Mouse (Mus musculus): ENCODE data around the gene Rabl6.

Gene Rabl6

GRCm38 (mm10) chr2:25616398-25616797, 8.1 kb upstream of the Rabl6 start:
- CTCF ChIA-PET: interaction anchor here in 2 of 4 experiments (0.9 to 1.8 kb wide), 8 partner anchors 8 to 78 kb away, joined by 3 to 9 read pairs (median 3); partner anchors contain the start of genes Ajm1 (in 1 of the 2) and Edf1 (in 1 of the 2)

GRCm38 (mm10) chr2:25608671-25609070, 350 bp upstream of the Rabl6 start:
- POLR2A ChIA-PET: interaction anchor here (0.7 to 4.1 kb wide), 23 partner anchors 9 to 100 kb away, joined by 3 to 25 read pairs (median 3); partner anchors contain the start of genes Phpt1 (in 3 of the 4), Ajm1 (in 2 of the 4), Mamdc4 (in 2 of the 4) and Tmem141 (in 2 of the 4)
- CTCF ChIA-PET: interaction anchor here in 2 of 4 experiments (0.7 to 1.3 kb wide), 3 partner anchors 9 to 28 kb away, joined by 3 to 5 read pairs (median 3); partner anchors contain the start of genes Ajm1 (in 2 of the 2) and Ccdc183 (in 1 of the 2)

More at GRCm38 (mm10) chr2:25616398-25616797, 8.1 kb upstream of the Rabl6 start:
- POLR2A ChIA-PET: interaction anchor here in 2 of 4 experiments (0.6 to 1.0 kb wide), 5 partner anchors 9 to 244 kb away, joined by 3 to 4 read pairs (median 3); partner anchors contain the start of genes Edf1 (in 1 of the 2) and Sapcd2 (in 1 of the 2)

DNA sequence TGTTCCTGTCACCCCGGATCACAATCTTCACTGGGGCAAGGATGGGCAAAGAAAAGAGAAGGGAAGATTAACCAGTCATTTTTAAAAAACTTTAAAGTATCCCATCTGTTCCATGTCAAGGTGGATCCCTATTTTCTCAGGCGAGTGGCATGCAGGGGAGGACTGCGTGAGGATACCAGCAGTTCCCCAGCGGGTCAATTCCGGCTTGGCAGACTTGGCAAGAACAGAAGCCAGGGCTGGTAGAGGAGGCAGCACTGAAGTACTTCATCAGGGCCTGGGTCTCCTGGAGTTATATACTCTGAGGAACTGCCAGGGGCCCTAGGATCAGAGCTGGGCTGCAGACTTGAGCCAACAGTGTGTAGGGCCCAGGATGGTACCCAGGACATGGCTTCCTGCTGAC, 5.8 kb downstream of the Rabl6 start:
- POLR2A ChIA-PET: interaction anchor here in 2 of 4 experiments (0.7 to 1.4 kb wide), 4 partner anchors 9 to 27 kb away, joined by 3 to 4 read pairs (median 3); partner anchors contain the start of gene Phpt1 (in 1 of the 2)
- CTCF ChIA-PET: interaction anchor here in 2 of 4 experiments (0.8 to 1.2 kb wide), 3 partner anchors 10 to 21 kb away, joined by 3 to 4 read pairs (median 3); partner anchors contain the start of gene Ajm1 (in 2 of the 2)

GRCm38 (mm10) chr2:25600037-25600436, 8.3 kb downstream of the Rabl6 start:
- ChIA-PET POLR2A (interaction anchor here in 2 of 4 experiments (1.1 to 1.5 kb wide), 3 partner anchors 8 to 13 kb away, joined by 3 to 4 read pairs (median 3); partner anchors contain the start of gene Rabl6 (in 1 of the 2)), CTCF (no interaction called here)

- ChIA-PET POLR2A (interaction anchor here in 2 of 4 experiments (0.9 to 1.4 kb wide), 5 partner anchors 8 to 17 kb away, joined by 3 to 4 read pairs (median 4); partner anchors contain the start of genes Ajm1 (in 1 of the 2) and Rabl6 (in 1 of the 2)), CTCF (no interaction called here)
These were observed 9.6 kb downstream of the Rabl6 start for GRCm38 (mm10) chr2:25598749-25599148.

DNA sequence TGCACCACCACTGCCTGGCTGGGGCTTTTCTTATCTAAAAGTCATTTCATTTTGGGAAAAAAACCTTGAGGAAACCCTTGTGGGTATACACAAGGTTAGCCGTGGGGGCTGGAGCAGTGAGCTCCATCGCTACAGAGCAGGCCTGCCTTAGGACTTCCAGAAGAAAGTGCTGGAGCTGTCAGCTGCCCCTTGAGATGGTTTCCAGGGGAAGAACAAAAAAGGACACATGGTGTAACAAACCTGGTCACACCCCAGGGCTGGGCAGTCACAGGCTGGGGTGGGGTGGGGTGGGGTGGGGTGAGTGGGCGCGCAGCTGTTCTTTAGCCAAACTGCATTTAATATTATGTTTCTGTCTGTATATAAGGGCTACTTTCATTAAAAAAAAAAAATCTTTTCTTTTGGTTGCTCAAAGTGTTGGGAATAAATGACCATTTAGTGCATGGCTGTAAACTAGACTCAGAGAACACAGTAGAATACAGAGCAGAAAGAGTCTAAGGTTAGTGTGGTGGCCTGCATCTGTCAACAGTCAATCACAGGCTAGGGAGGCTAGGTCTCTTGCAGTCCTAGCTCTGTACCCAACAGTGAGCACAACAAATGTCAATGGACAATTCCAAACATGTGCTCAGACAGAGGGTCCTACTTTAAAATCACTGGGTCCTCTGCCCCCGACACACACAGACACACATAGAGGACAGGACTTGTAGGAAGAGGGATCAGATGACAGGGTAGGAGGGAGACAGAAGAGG, 11.4 kb downstream of the Rabl6 start:
- CTCF ChIA-PET: interaction anchor here in 2 of 4 experiments (0.9 to 7.6 kb wide), 3 partner anchors 14 to 15 kb away, joined by 3 to 64 read pairs (median 3); partner anchors contain the start of gene Ajm1 (in 2 of the 2)
- POLR2A ChIA-PET: interaction anchor here in 1 of 4 experiments (0.5 to 1.5 kb wide), 3 partner anchors 9 to 50 kb away, joined by 3 to 6 read pairs (median 4); partner anchors contain the start of genes Ajm1 and Traf2

- CTCF ChIA-PET: interaction anchor here (0.5 to 7.6 kb wide), 16 partner anchors 9 to 201 kb away, joined by 3 to 64 read pairs (median 6); partner anchors contain the start of genes Ajm1 (in 4 of the 4), Entpd2 (in 1 of the 4), Mamdc4 (in 1 of the 4) and Phpt1 (in 1 of the 4)
- POLR2A ChIA-PET: interaction anchor here in 2 of 4 experiments (0.7 to 6.1 kb wide), 9 partner anchors 9 to 34 kb away, joined by 3 to 48 read pairs (median 4); partner anchors contain the start of genes Ajm1 (in 2 of the 2), Rabl6 (in 2 of the 2) and Edf1 (in 1 of the 2)
These were observed 16.5 kb downstream of the Rabl6 start for GRCm38 (mm10) chr2:25591863-25592262.

GRCm38 (mm10) chr2:25588227-25588907, 20.0 kb downstream of the Rabl6 start:
- POLR2A ChIA-PET: interaction anchor here in 3 of 4 experiments (0.5 to 2.8 kb wide), 11 partner anchors 9 to 668 kb away, joined by 3 to 11 read pairs (median 3); partner anchors contain the start of genes Mamdc4 (in 1 of the 3) and Traf2 (in 1 of the 3)
- CTCF ChIA-PET: interaction anchor here in 2 of 4 experiments (0.5 to 1.1 kb wide), 4 partner anchors 9 to 106 kb away, joined by 3 to 4 read pairs (median 4); partner anchors contain the start of genes Mamdc4 (in 2 of the 2) and Phpt1 (in 1 of the 2)

- CTCF ChIA-PET: interaction anchor here in 2 of 4 experiments (0.6 kb wide), 2 partner anchors 13 to 160 kb away, joined by 3 read pairs; no protein-coding TSS in a partner anchor
- POLR2A ChIA-PET: interaction anchor here in 2 of 4 experiments (0.8 to 2.8 kb wide), 9 partner anchors 8 to 46 kb away, joined by 3 to 11 read pairs (median 3); partner anchors contain the start of genes Edf1 (in 1 of the 2), Mamdc4 (in 1 of the 2) and Traf2 (in 1 of the 2)
These were observed 21.0 kb downstream of the Rabl6 start for GRCm38 (mm10) chr2:25587290-25587689.

DNA sequence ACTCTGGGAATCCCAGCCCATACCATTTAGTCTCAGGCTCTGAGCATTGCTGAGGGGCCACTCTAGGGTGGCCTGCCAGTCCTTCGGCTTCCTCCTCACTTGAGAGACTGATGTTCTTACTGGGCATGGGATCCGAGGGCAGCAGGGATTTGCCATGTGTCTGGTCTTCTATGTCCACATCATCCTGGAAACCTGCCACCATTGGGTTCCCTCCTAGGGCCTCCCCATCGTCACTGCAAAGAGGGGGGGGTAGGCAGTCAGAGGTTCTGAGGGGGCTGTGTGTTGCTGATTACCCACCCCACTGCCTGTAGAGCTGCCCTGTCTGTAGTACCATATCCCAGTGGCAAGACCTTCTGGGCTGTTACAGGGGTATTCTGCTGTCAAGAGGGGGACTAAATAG, 22.7 kb downstream of the Rabl6 start:
- ChIA-PET CTCF (no interaction called here), POLR2A (interaction anchor here in 1 of 4 experiments (0.9 kb wide), 1 partner anchor 23 kb away, joined by 3 read pairs; no protein-coding TSS in a partner anchor)

- ChIA-PET POLR2A (interaction anchor here in 1 of 4 experiments (1.5 to 7.3 kb wide), 2 partner anchors 8 to 9 kb away, joined by 3 to 48 read pairs; no protein-coding TSS in a partner anchor), CTCF (no interaction called here)
These were observed 23.5 kb downstream of the Rabl6 start for GRCm38 (mm10) chr2:25584856-25585255.

DNA sequence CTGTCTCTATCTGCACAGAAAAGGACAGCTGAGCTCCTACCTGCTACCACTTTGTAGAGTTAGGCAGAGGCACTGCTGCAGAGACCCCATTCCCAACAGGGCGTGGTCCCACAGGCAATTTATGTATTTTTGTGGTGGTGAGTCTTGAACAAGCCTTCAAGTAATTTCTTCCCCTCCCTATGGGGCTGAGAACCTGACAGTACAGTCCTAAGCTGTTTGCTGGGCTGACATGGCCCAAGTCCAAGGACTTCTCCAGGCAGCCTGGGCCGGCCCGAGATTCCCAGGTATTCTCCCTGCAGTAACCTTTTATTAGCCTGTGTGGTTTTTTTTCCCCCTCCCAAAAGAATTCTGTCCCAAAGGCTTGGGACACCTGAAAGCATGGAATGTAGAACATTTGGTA, 24.2 kb downstream of the Rabl6 start:
- ChIA-PET POLR2A (interaction anchor here in 2 of 4 experiments (1.4 to 7.3 kb wide), 4 partner anchors 8 to 27 kb away, joined by 3 to 48 read pairs (median 3); partner anchors contain the start of gene Edf1 (in 1 of the 2)), CTCF (interaction anchor here in 2 of 4 experiments (4.0 to 5.9 kb wide), 2 partner anchors 9 kb away, joined by 40 to 64 read pairs; no protein-coding TSS in a partner anchor)

DNA sequence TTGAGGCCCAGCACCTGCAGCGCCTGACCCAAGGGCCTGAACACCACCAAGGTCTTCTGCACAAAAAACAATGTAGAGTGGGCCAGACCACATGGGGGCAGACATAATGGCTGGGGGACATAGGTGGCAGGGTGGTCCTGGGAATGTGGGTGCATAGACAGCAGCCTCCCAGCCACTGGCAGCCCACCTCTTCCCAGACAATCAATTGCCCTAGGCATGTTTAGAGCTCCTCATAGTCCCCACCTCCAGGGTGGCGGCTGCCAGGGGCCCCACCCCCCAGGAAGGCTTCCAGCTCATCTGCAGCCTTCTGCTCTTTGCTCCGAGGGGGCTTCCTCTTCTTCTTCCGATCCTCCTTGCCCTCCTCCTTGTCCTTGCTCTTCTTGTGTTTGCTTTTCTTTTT, 24.8 kb downstream of the Rabl6 start:
- POLR2A ChIA-PET: interaction anchor here in 2 of 4 experiments (1.4 to 7.3 kb wide), 4 partner anchors 8 to 26 kb away, joined by 3 to 48 read pairs (median 3); partner anchors contain the start of gene Edf1 (in 1 of the 2)
- CTCF ChIA-PET: interaction anchor here in 2 of 4 experiments (1.5 to 5.9 kb wide), 3 partner anchors 9 to 13 kb away, joined by 3 to 64 read pairs (median 40); no protein-coding TSS in a partner anchor

- CTCF ChIA-PET: interaction anchor here in 2 of 4 experiments (1.5 to 5.9 kb wide), 4 partner anchors 10 to 26 kb away, joined by 3 to 64 read pairs (median 24); partner anchors contain the start of gene Edf1 (in 1 of the 2)
- POLR2A ChIA-PET: interaction anchor here in 2 of 4 experiments (1.4 to 7.3 kb wide), 5 partner anchors 7 to 26 kb away, joined by 3 to 48 read pairs (median 3); partner anchors contain the start of gene Edf1 (in 1 of the 2)
These were observed 25.2 kb downstream of the Rabl6 start for GRCm38 (mm10) chr2:25583120-25583481.

DNA sequence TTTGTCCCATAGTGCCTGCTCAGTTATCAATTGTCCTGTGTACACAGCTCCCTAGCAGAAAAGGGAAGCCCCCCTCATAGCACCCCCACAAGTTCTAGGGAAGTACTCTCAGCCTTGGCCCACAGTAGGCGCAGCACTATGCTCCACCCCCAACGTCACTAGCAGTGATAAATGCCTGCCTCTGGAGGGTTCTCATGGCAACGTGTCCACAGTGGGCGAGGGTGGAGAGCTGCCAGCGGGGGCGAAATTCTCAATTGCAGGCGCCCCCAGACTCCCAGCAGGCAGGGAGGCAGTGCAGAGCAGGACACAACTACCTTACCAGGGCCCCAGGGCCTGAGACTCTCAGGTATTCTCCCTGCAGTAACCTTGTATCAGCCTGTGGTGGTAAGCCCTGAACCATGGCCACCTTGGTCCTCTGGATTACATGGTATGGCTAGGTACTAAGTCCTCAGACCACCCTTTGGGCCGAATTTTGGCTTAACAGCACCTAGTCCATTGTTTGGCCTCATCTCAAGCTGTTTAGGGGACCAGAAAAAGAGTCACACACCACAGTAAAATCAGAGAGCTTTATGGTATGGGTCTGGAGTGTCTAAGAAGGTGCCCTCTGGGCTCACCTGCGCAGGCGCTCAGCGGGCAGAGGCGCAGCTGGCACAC, 25.7 kb downstream of the Rabl6 start:
- CTCF ChIA-PET: interaction anchor here (0.7 to 5.9 kb wide), 15 partner anchors 9 to 349 kb away, joined by 3 to 64 read pairs (median 10); partner anchors contain the start of genes Traf2 (in 2 of the 4), Edf1 (in 1 of the 4) and Fut7 (in 1 of the 4)
- POLR2A ChIA-PET: interaction anchor here (0.5 to 7.3 kb wide), 15 partner anchors 8 to 551 kb away, joined by 3 to 48 read pairs (median 5); partner anchors contain the start of genes Edf1 (in 2 of the 4) and Traf2 (in 1 of the 4)

DNA sequence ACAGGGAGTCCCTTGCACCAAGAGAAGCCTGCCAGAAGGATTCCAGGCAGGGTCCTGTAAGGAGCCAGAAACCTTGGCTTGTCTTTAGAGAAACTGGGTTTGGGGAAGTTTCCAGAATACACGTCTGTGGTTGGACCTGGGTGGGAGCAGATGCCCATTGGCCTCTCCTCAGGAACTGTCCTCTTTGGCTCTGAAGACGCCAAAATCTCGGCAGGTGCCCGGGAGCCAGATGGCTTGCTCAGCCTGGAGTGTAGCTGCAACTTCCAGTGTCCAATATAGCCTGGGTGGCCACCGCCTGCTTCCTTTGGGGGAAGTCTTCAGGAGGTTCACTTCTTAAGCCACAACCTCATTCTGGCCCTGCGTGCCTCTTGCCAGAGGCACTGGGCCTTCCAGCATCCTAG, 26.4 kb downstream of the Rabl6 start:
- CTCF ChIA-PET: interaction anchor here (0.5 to 5.9 kb wide), 66 partner anchors 8 to 537 kb away, joined by 3 to 64 read pairs (median 4); partner anchors contain the start of genes Traf2 (in 3 of the 4), Edf1 (in 2 of the 4), Fut7 (in 2 of the 4) and Tmem141 (in 2 of the 4)
- POLR2A ChIA-PET: interaction anchor here (0.7 to 7.3 kb wide), 22 partner anchors 8 to 310 kb away, joined by 3 to 48 read pairs (median 5); partner anchors contain the start of genes Edf1 (in 2 of the 4), Rabl6 (in 2 of the 4), Traf2 (in 2 of the 4) and Anapc2 (in 1 of the 4)
